Mouse (Mus musculus): ENCODE results near the gene Rlbp1. TPM values are rescaled to one million over a fixed set of nuclear protein-coding genes. Genes with fewer than 3 reads are reported as not detected.

The Rlbp1 gene
- total and polyA plus RNA-seq, 2 experiments from 2014 or later = 21.9 to 32.3 TPM

GRCm38 (mm10) chr7:79363370-79364043 is 23.3 kb downstream of the Rlbp1 start:
- no peaks in the 10 kb centered on the region for H3K9me3 ChIP-seq (ENCODE audit: low read length)
- H3K9ac ChIP-seq (replicated peaks; ENCODE audit: low read length) = no peak overlapping the region
- DNase-seq (ENCODE audit: low spot score) (peak; percentile 69), ATAC-seq (peak; percentile 62)
- 45% methylated on average over 8 of the region's 8 CpGs for WGBS
- 0 out of 2 replicates have a peak, but pooled peaks cover 3% of the 10 kb centered on the region for H3K4me1 ChIP-seq (ENCODE audit: insufficient read depth, low read length)
- no peak overlapping the region for H3K4me2 ChIP-seq (ENCODE audit: low read depth, low read length)
- no peaks in the 10 kb centered on the region for H3K27me3 ChIP-seq (ENCODE audit: insufficient read depth, low read length)
- TF ChIP-seq CTCF (IDR thresholded peaks at IDR 0.05; ENCODE audit: low read depth) = no peak
- H3K4me3 ChIP-seq (ENCODE audit: low read length) = no peak overlapping the region
- peak overlapping the region; percentile 85 for H3K27ac ChIP-seq
- H3K36me3 ChIP-seq (ENCODE audit: insufficient read depth, low read length) = peaks cover 15% of the 10 kb centered on the region; the same call in 1 of the 2 replicates

DNA sequence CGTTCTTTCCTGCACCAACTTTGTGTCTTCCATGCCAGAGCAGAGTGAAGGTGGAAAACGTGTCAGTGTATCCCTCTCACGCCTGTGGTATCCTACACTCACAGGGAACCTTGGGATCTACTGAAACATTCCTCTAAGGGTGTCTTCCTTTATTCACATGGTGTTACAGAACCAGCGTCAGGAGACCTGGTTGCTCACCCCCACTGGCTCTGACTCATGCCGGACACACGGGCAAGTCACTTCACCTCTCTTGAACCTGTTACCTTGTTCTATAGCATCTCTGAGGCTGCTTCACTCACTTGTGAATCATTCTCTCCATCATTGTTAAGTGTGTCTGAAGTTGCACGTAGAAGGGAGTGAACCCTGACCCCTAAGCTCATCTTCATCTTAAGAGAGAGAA is 24.0 kb downstream of the Rlbp1 start:
- Histone ChIP-seq H3K9me3 (ENCODE audit: low read length) (no peaks in the 10 kb centered on the region), H3K27ac (peak overlapping the region; percentile 85), H3K9ac (replicated peaks; ENCODE audit: low read length) (no peak overlapping the region), H3K4me1 (ENCODE audit: insufficient read depth, low read length) (0 out of 2 replicates have a peak, but pooled peaks cover 3% of the 10 kb centered on the region), H3K36me3 (ENCODE audit: insufficient read depth, low read length) (peaks cover 21% of the 10 kb centered on the region; the same call in 1 of the 2 replicates), H3K4me2 (ENCODE audit: low read depth, low read length) (no peak overlapping the region), H3K27me3 (ENCODE audit: insufficient read depth, low read length) (no peaks in the 10 kb centered on the region), H3K4me3 (ENCODE audit: low read length) (no peak overlapping the region)
- DNase-seq (ENCODE audit: low spot score) = no peak
- no peak for ATAC-seq
- no peak for TF ChIP-seq CTCF (IDR thresholded peaks at IDR 0.05; ENCODE audit: low read depth)
- 78% methylated on average over 7 of the region's 7 CpGs for WGBS

DNA sequence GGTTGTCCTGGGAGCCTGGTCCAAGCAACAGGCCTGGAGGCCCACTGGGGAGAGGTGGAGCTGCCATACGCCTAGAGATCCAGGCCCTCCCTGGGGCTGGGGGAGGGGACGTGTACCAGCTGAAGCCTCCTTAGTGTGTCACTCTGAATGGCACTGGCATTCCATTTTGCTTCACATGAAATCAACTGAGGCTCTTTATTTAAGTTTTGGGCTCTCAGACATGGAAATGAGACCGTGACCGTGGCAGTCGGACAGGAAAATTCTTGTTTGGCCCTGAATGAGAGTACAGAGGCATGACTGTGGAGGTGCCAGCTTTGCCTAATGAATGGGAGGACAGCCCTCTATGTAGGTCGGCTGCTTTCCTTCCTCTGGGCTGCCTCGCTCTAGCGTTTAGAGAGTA is 24.6 kb downstream of the Rlbp1 start:
- peak; percentile 93 for ATAC-seq
- WGBS = 30% methylated on average over 8 of the region's 8 CpGs
- peak; percentile 79 for DNase-seq (ENCODE audit: low spot score)
- peak overlapping the region; percentile 85 for H3K27ac ChIP-seq
- TF ChIP-seq CTCF (IDR thresholded peaks at IDR 0.05; ENCODE audit: low read depth) = no peak
- no peak overlapping the region for H3K9ac ChIP-seq (replicated peaks; ENCODE audit: low read length)
- no peak overlapping the region for H3K4me3 ChIP-seq (ENCODE audit: low read length)
- H3K4me2 ChIP-seq (ENCODE audit: low read depth, low read length) = no peak overlapping the region
- H3K36me3 ChIP-seq (ENCODE audit: insufficient read depth, low read length) = peaks cover 24% of the 10 kb centered on the region; the same call in 1 of the 2 replicates
- no peaks in the 10 kb centered on the region for H3K9me3 ChIP-seq (ENCODE audit: low read length)
- H3K4me1 ChIP-seq (ENCODE audit: insufficient read depth, low read length) = 0 out of 2 replicates have a peak, but pooled peaks cover 3% of the 10 kb centered on the region
- H3K27me3 ChIP-seq (ENCODE audit: insufficient read depth, low read length) = no peaks in the 10 kb centered on the region

DNA sequence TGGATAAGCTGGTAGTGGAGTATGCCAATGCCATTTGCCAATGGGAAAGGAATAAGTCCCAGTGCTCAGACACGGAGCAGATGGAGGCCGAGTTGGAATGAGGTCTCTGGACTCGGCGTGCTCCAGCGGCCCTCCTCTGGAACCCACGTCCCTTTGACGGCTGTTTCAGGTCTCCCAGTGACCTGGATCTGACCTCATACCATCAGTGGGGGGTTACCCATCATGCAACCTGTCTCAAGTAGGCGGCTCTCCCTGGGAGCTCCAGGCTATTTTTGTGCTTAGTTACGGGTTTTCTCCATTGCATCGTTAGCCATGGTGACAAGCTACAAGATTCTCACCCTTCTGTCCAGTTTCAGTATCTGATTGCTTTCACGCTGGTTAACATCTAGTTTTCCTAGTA is 26.8 kb downstream of the Rlbp1 start:
- Histone ChIP-seq H3K27me3 (ENCODE audit: insufficient read depth, low read length) (no peaks in the 10 kb centered on the region), H3K27ac (peak overlapping the region; percentile 85; the same call in 1 of the 2 replicates), H3K4me2 (ENCODE audit: low read depth, low read length) (no peak overlapping the region), H3K4me1 (ENCODE audit: insufficient read depth, low read length) (0 out of 2 replicates have a peak, but pooled peaks cover 3% of the 10 kb centered on the region), H3K9me3 (ENCODE audit: low read length) (no peaks in the 10 kb centered on the region), H3K36me3 (ENCODE audit: insufficient read depth, low read length) (peaks cover 36% of the 10 kb centered on the region), H3K9ac (replicated peaks; ENCODE audit: low read length) (no peak overlapping the region), H3K4me3 (ENCODE audit: low read length) (no peak overlapping the region)
- 49% methylated on average over 11 of the region's 11 CpGs for WGBS
- no peak for DNase-seq (ENCODE audit: low spot score)
- ATAC-seq = no peak
- no peak for TF ChIP-seq CTCF (IDR thresholded peaks at IDR 0.05; ENCODE audit: low read depth)

- no peak overlapping the region for H3K4me2 ChIP-seq (ENCODE audit: low read depth, low read length)
- ATAC-seq = no peak
These were observed 27.7 kb downstream of the Rlbp1 start for GRCm38 (mm10) chr7:79359183-79359435.

GRCm38 (mm10) chr7:79358350-79359182 is 28.3 kb downstream of the Rlbp1 start:
- WGBS = 62% methylated on average over 15 of the region's 15 CpGs
- Histone ChIP-seq H3K27ac (0 out of 2 replicates have a peak overlapping the region, but pooled peaks have one; percentile 15), H3K27me3 (ENCODE audit: insufficient read depth, low read length) (no peaks in the 10 kb centered on the region), H3K4me3 (ENCODE audit: low read length) (no peak overlapping the region), H3K4me2 (ENCODE audit: low read depth, low read length) (no peak overlapping the region), H3K36me3 (ENCODE audit: insufficient read depth, low read length) (peaks cover 46% of the 10 kb centered on the region), H3K9me3 (ENCODE audit: low read length) (no peaks in the 10 kb centered on the region), H3K4me1 (ENCODE audit: insufficient read depth, low read length) (0 out of 2 replicates have a peak, but pooled peaks cover 3% of the 10 kb centered on the region), H3K9ac (replicated peaks; ENCODE audit: low read length) (no peak overlapping the region)
- no peak for ATAC-seq
- DNase-seq (ENCODE audit: low spot score) = no peak
- no peak for TF ChIP-seq CTCF (IDR thresholded peaks at IDR 0.05; ENCODE audit: low read depth)

More at GRCm38 (mm10) chr7:79359183-79359435, 27.7 kb downstream of the Rlbp1 start:
- WGBS = 72% methylated on average over 3 of the region's 3 CpGs
- no peak for DNase-seq (ENCODE audit: low spot score)
- no peak for TF ChIP-seq CTCF (IDR thresholded peaks at IDR 0.05; ENCODE audit: low read depth)
- Histone ChIP-seq H3K27ac (0 out of 2 replicates have a peak overlapping the region, but pooled peaks have one; percentile 15), H3K9ac (replicated peaks; ENCODE audit: low read length) (no peak overlapping the region), H3K4me3 (ENCODE audit: low read length) (no peak overlapping the region), H3K27me3 (ENCODE audit: insufficient read depth, low read length) (no peaks in the 10 kb centered on the region), H3K36me3 (ENCODE audit: insufficient read depth, low read length) (peaks cover 43% of the 10 kb centered on the region), H3K4me1 (ENCODE audit: insufficient read depth, low read length) (0 out of 2 replicates have a peak, but pooled peaks cover 3% of the 10 kb centered on the region), H3K9me3 (ENCODE audit: low read length) (no peaks in the 10 kb centered on the region)
